Mouse (Mus musculus): Measurements from ENCODE around the gene Adgrl2. TPM values are rescaled to one million over a fixed set of nuclear protein-coding genes. Genes with fewer than 3 reads are reported as not detected.

Gene Adgrl2
- polyA plus RNA-seq, 1 experiment = 90.3 TPM

- H3K4me1 ChIP-seq (ENCODE audit: control insufficient read depth, insufficient read depth, low read length) = peaks cover 3% of the 10 kb centered on the region
- no peak overlapping the region for H3K27ac ChIP-seq (ENCODE audit: insufficient read depth, low read length)
- H3K4me3 ChIP-seq (ENCODE audit: insufficient read depth, low read length) = no peak overlapping the region
- TF ChIP-seq POLR2A (IDR thresholded peaks at IDR 0.05; ENCODE audit: extremely low read depth, insufficient read depth, low read length) = no peak
- TF ChIP-seq CTCF (IDR thresholded peaks at IDR 0.05; ENCODE audit: extremely low read depth, insufficient read depth, low read length) = no peak
These were observed 30.1 kb downstream of the Adgrl2 start for GRCm38 (mm10) chr3:148960215-148960614.

- H3K27ac ChIP-seq (ENCODE audit: insufficient read depth, low read length) = 0 out of 2 replicates have a peak overlapping the region, but pooled peaks have one; percentile 30
- H3K4me1 ChIP-seq (ENCODE audit: control insufficient read depth, insufficient read depth, low read length) = peaks cover 3% of the 10 kb centered on the region
- TF ChIP-seq CTCF (IDR thresholded peaks at IDR 0.05; ENCODE audit: extremely low read depth, insufficient read depth, low read length) (no peak), POLR2A (IDR thresholded peaks at IDR 0.05; ENCODE audit: extremely low read depth, insufficient read depth, low read length) (no peak)
- H3K4me3 ChIP-seq (ENCODE audit: insufficient read depth, low read length) = peak overlapping the region; percentile 15; the same call in 1 of the 2 replicates
These were observed 30.9 kb downstream of the Adgrl2 start for GRCm38 (mm10) chr3:148959327-148960025.

DNA sequence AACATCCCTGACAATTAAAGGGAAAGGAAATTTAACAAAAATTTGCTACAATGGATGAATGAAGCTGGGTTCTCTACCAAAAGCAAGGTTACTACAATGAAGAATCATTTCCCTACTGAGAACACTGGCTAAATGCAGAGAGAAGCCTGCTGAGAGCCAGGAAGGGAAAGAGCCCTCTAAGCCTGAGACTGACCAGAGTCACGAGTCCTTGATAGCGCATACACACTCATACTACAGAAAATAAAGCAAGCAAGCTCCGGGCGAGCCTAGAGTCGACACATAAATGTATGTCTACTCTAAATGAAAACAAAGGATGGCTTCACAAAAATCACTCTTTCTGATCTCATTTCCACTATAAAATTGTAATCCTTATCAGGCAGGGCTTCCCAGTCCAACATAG is 31.6 kb downstream of the Adgrl2 start:
- H3K4me3 ChIP-seq (ENCODE audit: insufficient read depth, low read length) = no peak overlapping the region
- peaks cover 3% of the 10 kb centered on the region for H3K4me1 ChIP-seq (ENCODE audit: control insufficient read depth, insufficient read depth, low read length)
- H3K27ac ChIP-seq (ENCODE audit: insufficient read depth, low read length) = 0 out of 2 replicates have a peak overlapping the region, but pooled peaks have one; percentile 30
- TF ChIP-seq CTCF (IDR thresholded peaks at IDR 0.05; ENCODE audit: extremely low read depth, insufficient read depth, low read length) (no peak), POLR2A (IDR thresholded peaks at IDR 0.05; ENCODE audit: extremely low read depth, insufficient read depth, low read length) (no peak)

DNA sequence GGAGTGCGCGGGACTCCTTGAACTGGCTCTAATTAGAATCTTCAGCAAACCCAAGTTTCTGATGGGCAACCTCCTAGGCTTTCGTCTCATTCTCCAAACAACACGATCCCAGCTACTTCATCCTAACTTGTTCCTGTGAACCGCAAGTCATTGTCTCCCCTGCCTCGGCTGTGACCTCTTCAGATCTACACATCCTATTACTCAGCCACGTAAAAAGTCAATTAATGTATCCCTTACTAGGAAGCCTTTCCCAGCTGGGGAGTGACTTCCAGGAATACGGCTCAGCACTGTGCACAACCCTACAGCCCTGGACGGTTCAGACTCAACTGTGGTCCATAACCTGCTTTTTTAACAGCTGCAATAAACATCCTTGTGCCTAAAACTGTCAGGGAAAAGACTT is 32.2 kb downstream of the Adgrl2 start:
- TF ChIP-seq CTCF (IDR thresholded peaks at IDR 0.05; ENCODE audit: extremely low read depth, insufficient read depth, low read length) (no peak), POLR2A (IDR thresholded peaks at IDR 0.05; ENCODE audit: extremely low read depth, insufficient read depth, low read length) (no peak)
- H3K4me3 ChIP-seq (ENCODE audit: insufficient read depth, low read length) = no peak overlapping the region
- H3K4me1 ChIP-seq (ENCODE audit: control insufficient read depth, insufficient read depth, low read length) = peaks cover 3% of the 10 kb centered on the region
- no peak overlapping the region for H3K27ac ChIP-seq (ENCODE audit: insufficient read depth, low read length)

DNA sequence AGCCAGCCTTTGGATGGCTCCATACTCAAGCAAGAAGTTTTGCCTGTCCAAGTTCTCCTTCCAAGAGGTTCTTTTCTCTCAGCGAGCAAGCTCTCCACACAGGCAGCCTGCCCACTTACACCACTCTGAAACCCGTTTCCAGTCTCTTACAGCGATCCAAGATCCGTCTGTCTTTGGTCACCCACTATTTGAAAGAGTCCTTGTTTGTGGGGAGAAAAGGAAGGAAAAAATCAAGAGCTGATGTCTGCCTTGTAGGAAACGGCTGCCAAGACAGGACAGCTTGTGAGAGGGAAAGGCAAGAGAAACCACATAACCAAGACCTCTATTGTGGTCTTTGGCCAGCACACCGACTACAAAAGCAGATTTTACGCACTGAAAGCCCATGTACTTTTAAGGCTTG is 33.5 kb downstream of the Adgrl2 start:
- Histone ChIP-seq H3K4me1 (ENCODE audit: control insufficient read depth, insufficient read depth, low read length) (peaks cover 3% of the 10 kb centered on the region), H3K27ac (ENCODE audit: insufficient read depth, low read length) (no peak overlapping the region; the same call in 1 of the 2 replicates), H3K4me3 (ENCODE audit: insufficient read depth, low read length) (no peak overlapping the region; the same call in 1 of the 2 replicates)
- no peak for TF ChIP-seq POLR2A (IDR thresholded peaks at IDR 0.05; ENCODE audit: extremely low read depth, insufficient read depth, low read length)
- TF ChIP-seq CTCF (IDR thresholded peaks at IDR 0.05; ENCODE audit: extremely low read depth, insufficient read depth, low read length) = no peak

- no peak overlapping the region for H3K27ac ChIP-seq (ENCODE audit: insufficient read depth, low read length)
- H3K4me1 ChIP-seq (ENCODE audit: control insufficient read depth, insufficient read depth, low read length) = peaks cover 3% of the 10 kb centered on the region; the same call in 1 of the 2 replicates
- TF ChIP-seq CTCF (IDR thresholded peaks at IDR 0.05; ENCODE audit: extremely low read depth, insufficient read depth, low read length) (no peak), POLR2A (IDR thresholded peaks at IDR 0.05; ENCODE audit: extremely low read depth, insufficient read depth, low read length) (no peak)
- H3K4me3 ChIP-seq (ENCODE audit: insufficient read depth, low read length) = no peak overlapping the region
These were observed 40.6 kb downstream of the Adgrl2 start for GRCm38 (mm10) chr3:148949796-148950195.

DNA sequence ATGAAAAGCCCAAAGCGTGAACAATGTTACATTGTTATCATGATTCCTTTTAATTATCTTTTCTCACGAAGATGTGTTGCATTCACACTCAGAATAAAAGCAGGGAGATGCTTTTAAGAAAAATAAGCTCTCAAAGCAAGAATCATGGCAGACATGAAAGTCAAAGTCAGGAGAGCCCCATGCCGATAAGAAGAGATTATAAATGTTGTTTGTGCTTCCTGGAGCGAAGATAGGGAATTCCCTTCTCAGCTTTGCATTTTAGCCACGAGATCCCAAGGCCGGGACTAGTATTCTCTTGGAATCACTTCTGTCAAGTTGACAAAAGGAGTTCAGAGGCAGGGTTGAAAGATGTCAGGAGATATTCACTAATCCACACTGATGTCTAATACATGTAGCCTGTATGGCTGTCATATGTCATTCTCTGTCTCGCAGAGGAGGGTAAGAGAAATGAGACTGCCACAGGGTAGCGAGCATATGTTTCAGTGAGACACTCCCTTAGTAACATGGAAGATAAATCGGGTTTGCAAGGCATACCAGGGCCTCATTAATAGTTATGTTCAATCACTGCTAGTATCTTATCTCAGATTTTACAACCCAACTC is 42.5 kb downstream of the Adgrl2 start:
- no peak overlapping the region for H3K27ac ChIP-seq (ENCODE audit: insufficient read depth, low read length)
- no peak for TF ChIP-seq CTCF (IDR thresholded peaks at IDR 0.05; ENCODE audit: extremely low read depth, insufficient read depth, low read length)
- TF ChIP-seq POLR2A (IDR thresholded peaks at IDR 0.05; ENCODE audit: extremely low read depth, insufficient read depth, low read length) = no peak
- H3K4me1 ChIP-seq (ENCODE audit: control insufficient read depth, insufficient read depth, low read length) = peaks cover 3% of the 10 kb centered on the region; the same call in 1 of the 2 replicates
- H3K4me3 ChIP-seq (ENCODE audit: insufficient read depth, low read length) = no peak overlapping the region

DNA sequence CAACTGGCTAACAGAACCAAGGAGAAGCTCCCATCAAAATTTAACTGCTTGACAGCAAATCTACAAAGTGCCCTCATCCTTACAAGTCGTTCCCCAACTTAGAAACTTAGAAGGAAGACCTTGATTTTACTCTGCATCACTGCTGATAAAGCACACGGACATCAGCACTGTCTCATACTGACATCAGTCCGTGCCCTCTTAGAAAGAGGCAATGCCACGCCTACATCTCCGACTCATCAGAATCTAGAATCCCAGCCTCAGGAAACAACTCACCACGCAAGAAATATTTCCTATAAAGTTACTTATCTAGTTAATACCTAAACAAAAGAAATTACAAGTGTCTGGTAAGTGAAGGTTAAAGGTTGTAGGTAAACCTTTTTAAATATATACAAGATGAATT is 43.1 kb downstream of the Adgrl2 start:
- Histone ChIP-seq H3K4me1 (ENCODE audit: control insufficient read depth, insufficient read depth, low read length) (peaks cover 3% of the 10 kb centered on the region; the same call in 1 of the 2 replicates), H3K27ac (ENCODE audit: insufficient read depth, low read length) (no peak overlapping the region), H3K4me3 (ENCODE audit: insufficient read depth, low read length) (no peak overlapping the region)
- TF ChIP-seq POLR2A (IDR thresholded peaks at IDR 0.05; ENCODE audit: extremely low read depth, insufficient read depth, low read length) (no peak), CTCF (IDR thresholded peaks at IDR 0.05; ENCODE audit: extremely low read depth, insufficient read depth, low read length) (no peak)

DNA sequence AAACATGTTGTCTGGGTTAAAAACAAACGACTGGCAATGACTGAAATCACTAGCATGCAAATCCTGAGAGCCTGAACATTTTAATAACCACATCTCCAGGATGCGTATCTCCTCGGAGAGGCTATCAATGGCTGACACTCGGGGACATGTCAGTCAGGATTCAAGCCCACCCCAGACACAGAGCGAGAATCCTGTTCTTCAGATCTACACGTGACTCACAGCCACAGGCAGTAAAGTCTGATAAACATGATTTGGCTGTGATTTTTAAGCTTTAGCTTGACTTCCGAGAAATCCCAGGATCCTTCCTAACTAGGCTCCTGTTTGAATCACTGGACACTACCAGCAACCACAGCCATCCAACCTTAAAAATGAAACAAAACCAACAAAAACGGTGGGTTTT is 44.8 kb downstream of the Adgrl2 start:
- Histone ChIP-seq H3K27ac (ENCODE audit: insufficient read depth, low read length) (no peak overlapping the region), H3K4me3 (ENCODE audit: insufficient read depth, low read length) (no peak overlapping the region), H3K4me1 (ENCODE audit: control insufficient read depth, insufficient read depth, low read length) (peaks cover 3% of the 10 kb centered on the region; the same call in 1 of the 2 replicates)
- TF ChIP-seq POLR2A (IDR thresholded peaks at IDR 0.05; ENCODE audit: extremely low read depth, insufficient read depth, low read length) (no peak), CTCF (IDR thresholded peaks at IDR 0.05; ENCODE audit: extremely low read depth, insufficient read depth, low read length) (no peak)

- Histone ChIP-seq H3K4me1 (ENCODE audit: control insufficient read depth, insufficient read depth, low read length) (peaks cover 3% of the 10 kb centered on the region; the same call in 1 of the 2 replicates), H3K27ac (ENCODE audit: insufficient read depth, low read length) (no peak overlapping the region), H3K4me3 (ENCODE audit: insufficient read depth, low read length) (no peak overlapping the region)
- TF ChIP-seq POLR2A (IDR thresholded peaks at IDR 0.05; ENCODE audit: extremely low read depth, insufficient read depth, low read length) = no peak
- 0 out of 2 replicates have a peak, but pooled peaks have one; percentile 11 for TF ChIP-seq CTCF (IDR thresholded peaks at IDR 0.05; ENCODE audit: extremely low read depth, insufficient read depth, low read length)
These were observed 50.9 kb downstream of the Adgrl2 start for GRCm38 (mm10) chr3:148939457-148939856.

Measured in cortical plate, adult 2 months (tissue).